Mouse (Mus musculus) liver, postnatal 0 days (tissue): ENCODE data around the gene Pgm2.

ENCODE experiments used
- CTCF ChIP-seq: sonication (generic); IDR thresholded peaks from 2 replicates; pipeline ENCODE4 v1.5.1; 2016; ENCODE audit warnings: antibody characterized with exemption, low read depth
- EP300 ChIP-seq: IDR thresholded peaks from 2 replicates; pipeline ENCODE4 v1.6.1; 2016; ENCODE audit warnings: antibody characterized with exemption, low read depth, mild to moderate bottlenecking

DNA sequence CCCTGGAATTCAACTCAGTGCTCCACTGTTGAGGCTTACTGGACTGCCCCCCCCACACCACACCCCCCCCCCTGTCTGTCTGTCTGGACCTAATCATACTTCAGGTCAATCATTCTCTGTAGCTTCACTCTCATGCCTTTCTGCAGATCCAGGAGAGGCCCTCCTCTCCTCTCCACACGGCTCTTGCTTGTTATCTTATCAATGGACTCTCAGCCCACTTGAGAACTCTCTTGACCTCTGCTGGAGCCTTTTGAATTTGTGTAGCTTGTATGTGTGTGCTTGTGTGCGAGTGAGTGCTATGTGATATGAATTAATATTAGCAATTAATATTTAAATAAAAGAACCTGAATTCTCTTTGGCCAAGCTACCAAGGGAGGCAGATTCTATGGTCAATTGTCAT lies 26.6 kb upstream of the Pgm2 start:
- TF ChIP-seq CTCF (no peak), EP300 (no peak)
